Mouse (Mus musculus) lung, embryonic 15.5 days (tissue): ENCODE measurements around the gene BC005537. TPM values are rescaled to one million over a fixed set of nuclear protein-coding genes. Genes with fewer than 3 reads are reported as not detected.
A peak's percentile ranks its signal among the peaks of the same experiment; 100 is the strongest.
"Not testable (repeated sequence)": the region's sequence is repeated elsewhere in the genome, so short reads cannot be mapped to it uniquely, and the experiment has no call there.

Experiments used
- ATAC-seq: fragments of 200-750 bp; cut with Nextera tagmentation; 2 replicates; pipeline ENCODE4 v1.8.0; 2017; ENCODE audit warnings: moderate number of reproducible peaks, borderline replicate concordance; ENCODE audit not compliant: low FRiP score, low TSS enrichment; ENCODE audit errors: extremely low read depth
- H3K27ac ChIP-seq: fragments of 300-500 bp; sonication (generic); 2 replicates; pipeline ENCODE4 v1.5.1; 2015; ENCODE audit warnings: moderate library complexity, mild to moderate bottlenecking, inconsistent platforms
- H3K27me3 ChIP-seq: fragments of 300-500 bp; sonication (generic); 2 replicates; pipeline ENCODE4 v1.6.1; 2015; ENCODE audit warnings: inconsistent platforms
- H3K36me3 ChIP-seq: fragments of 300-500 bp; sonication (generic); 2 replicates; pipeline ENCODE4 v1.6.1; 2015; ENCODE audit warnings: inconsistent platforms
- H3K4me1 ChIP-seq: fragments of 300-500 bp; sonication (generic); 2 replicates; pipeline ENCODE4 v1.6.1; 2015; ENCODE audit warnings: inconsistent platforms
- H3K4me2 ChIP-seq: fragments of 300-500 bp; sonication (generic); 2 replicates; pipeline ENCODE4 v1.6.1; 2015; ENCODE audit warnings: inconsistent platforms, mild to moderate bottlenecking, moderate library complexity
- H3K4me3 ChIP-seq: fragments of 300-500 bp; sonication (generic); 2 replicates; pipeline ENCODE4 v1.5.1; 2015; ENCODE audit warnings: mild to moderate bottlenecking, inconsistent platforms
- H3K9ac ChIP-seq: fragments of 300-500 bp; sonication (generic); 2 replicates; pipeline ENCODE4 v1.6.1; 2015; ENCODE audit warnings: inconsistent platforms
- H3K9me3 ChIP-seq: fragments of 300-500 bp; sonication (generic); 2 replicates; pipeline ENCODE4 v1.6.1; 2016; ENCODE audit warnings: inconsistent platforms
- WGBS: fragments of 180-500 bp; shearing (Covaris S2); methylation state at CpG from one replicate; pipeline ENCODE4 v1.1.7; 2015; 5-methylcytosine and 5-hydroxymethylcytosine counted together
- polyA plus RNA-seq: library from polyadenylated mRNA; unstranded; fragments of >200 nt; fragmentation: Nextera tagmentation; extraction: Ambion mirVana; gene quantifications from 2 replicates; pipeline ENCODE4 v1.2.1, GENCODE M21; 2015

Gene BC005537
- 16.8 and 19.0 TPM in 2 replicates for polyA plus RNA-seq

- no peaks in the 10 kb centered on the region for H3K27me3 ChIP-seq
- H3K27ac ChIP-seq = peak within 1 kb of the TSS; percentile 100
- H3K4me1 ChIP-seq = peaks cover 25% of the 10 kb centered on the region; the same call in 1 of the 2 replicates
- peaks cover 4% of the 10 kb centered on the region for H3K36me3 ChIP-seq
- ATAC-seq = peak; percentile 25
- H3K4me3 ChIP-seq = peak within 1 kb of the TSS; percentile 88
- WGBS = under 1% methylated on average over 37 of the region's 74 CpGs
- H3K4me2 ChIP-seq = peak within 1 kb of the TSS; percentile 89
- H3K9me3 ChIP-seq = no peaks in the 10 kb centered on the region
- peak within 1 kb of the TSS; percentile 95 for H3K9ac ChIP-seq
Measured at GRCm38 (mm10) chr13:24801308-24801921, at the start of gene BC005537. Gene BC005537 (plus strand): TSS chr13:24801657.

GRCm38 (mm10) chr13:24756756-24757155 lies 44.7 kb upstream of the BC005537 start:
- Histone ChIP-seq H3K27ac (no peak overlapping the region), H3K4me3 (no peak overlapping the region), H3K4me1 (peaks cover 8% of the 10 kb centered on the region; the same call in 1 of the 2 replicates), H3K27me3 (no peaks in the 10 kb centered on the region), H3K9ac (no peak overlapping the region), H3K36me3 (peaks cover 54% of the 10 kb centered on the region), H3K9me3 (no peaks in the 10 kb centered on the region), H3K4me2 (no peak overlapping the region)
- ATAC-seq = no peak
- 93% methylated on average over 3 of the region's 3 CpGs for WGBS

- Histone ChIP-seq H3K4me3 (no peak overlapping the region), H3K36me3 (peaks cover 46% of the 10 kb centered on the region), H3K27ac (no peak overlapping the region), H3K9me3 (no peaks in the 10 kb centered on the region), H3K27me3 (no peaks in the 10 kb centered on the region), H3K4me2 (no peak overlapping the region), H3K4me1 (peaks cover 14% of the 10 kb centered on the region; the same call in 1 of the 2 replicates), H3K9ac (no peak overlapping the region)
- no peak for ATAC-seq
- 69% methylated on average over 12 of the region's 12 CpGs for WGBS
Measured at GRCm38 (mm10) chr13:24757820-24758564, 43.5 kb upstream of the BC005537 start.

GRCm38 (mm10) chr13:24759451-24759850 lies 42.0 kb upstream of the BC005537 start:
- Histone ChIP-seq H3K9ac (no peak overlapping the region), H3K4me1 (peaks cover 14% of the 10 kb centered on the region; the same call in 1 of the 2 replicates), H3K36me3 (peaks cover 36% of the 10 kb centered on the region), H3K9me3 (no peaks in the 10 kb centered on the region), H3K27me3 (no peaks in the 10 kb centered on the region), H3K4me3 (no peak overlapping the region), H3K27ac (no peak overlapping the region), H3K4me2 (no peak overlapping the region)
- WGBS = 76% methylated on average over 10 of the region's 10 CpGs
- no peak for ATAC-seq

- H3K36me3 ChIP-seq = peaks cover 28% of the 10 kb centered on the region
- WGBS = 50% methylated on average over 5 of the region's 5 CpGs
- no peak overlapping the region for H3K27ac ChIP-seq
- H3K4me3 ChIP-seq = peak overlapping the region; percentile 87
- peak overlapping the region; percentile 87 for H3K9ac ChIP-seq
- H3K27me3 ChIP-seq = no peaks in the 10 kb centered on the region
- H3K4me2 ChIP-seq = peak overlapping the region; percentile 66
- peaks cover 14% of the 10 kb centered on the region; the same call in 1 of the 2 replicates for H3K4me1 ChIP-seq
- no peaks in the 10 kb centered on the region for H3K9me3 ChIP-seq
- ATAC-seq = no peak
Measured at GRCm38 (mm10) chr13:24760351-24760870, 41.0 kb upstream of the BC005537 start.

GRCm38 (mm10) chr13:24761083-24761402 lies 40.4 kb upstream of the BC005537 start:
- Histone ChIP-seq H3K4me1 (peaks cover 14% of the 10 kb centered on the region; the same call in 1 of the 2 replicates), H3K4me3 (peak overlapping the region; percentile 87), H3K4me2 (peak overlapping the region; percentile 66), H3K9me3 (no peaks in the 10 kb centered on the region), H3K27ac (peak overlapping the region; percentile 97), H3K36me3 (peaks cover 22% of the 10 kb centered on the region), H3K27me3 (no peaks in the 10 kb centered on the region), H3K9ac (peak overlapping the region; percentile 87)
- ATAC-seq = no peak
- WGBS = 2% methylated on average over 10 of the region's 10 CpGs

- Histone ChIP-seq H3K4me1 (peaks cover 14% of the 10 kb centered on the region; the same call in 1 of the 2 replicates), H3K36me3 (peaks cover 16% of the 10 kb centered on the region), H3K27ac (peak within 1 kb of the TSS; percentile 97), H3K27me3 (no peaks in the 10 kb centered on the region), H3K9me3 (no peaks in the 10 kb centered on the region), H3K4me3 (peak within 1 kb of the TSS; percentile 87), H3K9ac (peak within 1 kb of the TSS; percentile 87), H3K4me2 (peak within 1 kb of the TSS; percentile 66)
- WGBS = under 1% methylated on average over 79 of the region's 79 CpGs
- peak; percentile 99 for ATAC-seq
Measured at GRCm38 (mm10) chr13:24761403-24762227, 39.8 kb upstream of the BC005537 start, which contains the start of gene Gmnn. Gene Gmnn (minus strand): TSS chr13:24761923.

- Histone ChIP-seq H3K27ac (peak overlapping the region; percentile 97; the same call in 1 of the 2 replicates), H3K27me3 (no peaks in the 10 kb centered on the region)
- WGBS = 18% methylated on average over 4 of the region's 4 CpGs
Measured at GRCm38 (mm10) chr13:24762254-24762653, 39.2 kb upstream of the BC005537 start.

GRCm38 (mm10) chr13:24767809-24768208 lies 33.6 kb upstream of the BC005537 start:
- not testable (repeated sequence) for H3K4me1 ChIP-seq, H3K9me3 ChIP-seq, H3K4me2 ChIP-seq, H3K4me3 ChIP-seq, H3K27ac ChIP-seq, H3K9ac ChIP-seq, ATAC-seq, H3K36me3 ChIP-seq, H3K27me3 ChIP-seq
- WGBS = 61% methylated on average over 4 of the region's 4 CpGs

More at GRCm38 (mm10) chr13:24762254-24762653, 39.2 kb upstream of the BC005537 start:
- Histone ChIP-seq H3K4me1 (peaks cover 14% of the 10 kb centered on the region; the same call in 1 of the 2 replicates), H3K9ac (peak overlapping the region; percentile 87), H3K4me2 (peak overlapping the region; percentile 66), H3K4me3 (peak overlapping the region; percentile 87), H3K9me3 (no peaks in the 10 kb centered on the region), H3K36me3 (peaks cover 10% of the 10 kb centered on the region)
- ATAC-seq = no peak

GRCm38 (mm10) chr13:24771482-24771881 lies 30.0 kb upstream of the BC005537 start:
- H3K9me3 ChIP-seq, H3K27me3 ChIP-seq, ATAC-seq, H3K4me2 ChIP-seq, H3K9ac ChIP-seq, H3K4me1 ChIP-seq, H3K4me3 ChIP-seq, H3K27ac ChIP-seq, H3K36me3 ChIP-seq: not testable (repeated sequence)
- WGBS = 91% methylated on average over 10 of the region's 10 CpGs

GRCm38 (mm10) chr13:24776146-24776844 lies 25.2 kb upstream of the BC005537 start:
- Histone ChIP-seq H3K4me2 (no peak overlapping the region), H3K36me3 (no peaks in the 10 kb centered on the region), H3K27ac (no peak overlapping the region), H3K4me1 (no peaks in the 10 kb centered on the region), H3K27me3 (no peaks in the 10 kb centered on the region), H3K9ac (no peak overlapping the region), H3K4me3 (no peak overlapping the region), H3K9me3 (no peaks in the 10 kb centered on the region)
- 46% methylated on average over 7 of the region's 7 CpGs for WGBS
- ATAC-seq = no peak
